Mouse (Mus musculus) bone marrow macrophage, adult 2 months (primary cell): ENCODE data around the gene Kcnq1.
A peak's percentile ranks its signal among the peaks of the same experiment; 100 is the strongest.

Experiments
- CTCF ChIP-seq: IDR thresholded peaks from 2 replicates; pipeline ENCODE4 v1.5.1; 2012; ENCODE audit warnings: low read depth, mild to moderate bottlenecking, low read length, moderate library complexity
- POLR2A ChIP-seq: IDR thresholded peaks from 2 replicates; pipeline ENCODE4 v1.6.1; 2012; ENCODE audit warnings: mild to moderate bottlenecking, low read depth, low read length, borderline replicate concordance

- TF ChIP-seq CTCF: 0 out of 2 replicates have a peak, but pooled peaks have one; percentile 31
- TF ChIP-seq POLR2A: no peak
These were observed 46.8 kb upstream of the Kcnq1 start for GRCm38 (mm10) chr7:143059202-143059870.
